Mouse (Mus musculus) thymus, adult 2 months (tissue): Measurements from ENCODE around the gene Ddx50. TPM values are rescaled to one million over a fixed set of nuclear protein-coding genes. Genes with fewer than 3 reads are reported as not detected.

Experiments
- DNase-seq: peaks from one replicate; pipeline ENCODE4 v3.0.0; 2021
- H3K27ac ChIP-seq: fragments of 200-500 bp; 2 replicates; pipeline ENCODE4 v1.5.1; 2012; ENCODE audit warnings: low read length, control low read depth; ENCODE audit not compliant: control insufficient read depth, insufficient read depth
- H3K27me3 ChIP-seq: fragments of 200-500 bp; 2 replicates; pipeline ENCODE4 v1.6.1; 2012; ENCODE audit warnings: mild to moderate bottlenecking, low read length, moderate library complexity, mixed read lengths; ENCODE audit not compliant: control insufficient read depth, insufficient read depth
- H3K36me3 ChIP-seq: fragments of 200-500 bp; 2 replicates; pipeline ENCODE4 v1.6.1; 2012; ENCODE audit warnings: mild to moderate bottlenecking, low read length, moderate library complexity; ENCODE audit not compliant: control insufficient read depth, insufficient read depth
- H3K4me1 ChIP-seq: fragments of 200-500 bp; replicated peaks from 2 replicates; pipeline ENCODE4 v1.6.1; 2012; ENCODE audit warnings: low read length; ENCODE audit not compliant: control insufficient read depth, insufficient read depth
- H3K4me3 ChIP-seq: fragments of 200-500 bp; 2 replicates; pipeline ENCODE4 v1.5.1; 2012; ENCODE audit warnings: mild to moderate bottlenecking, low read length, control low read depth, moderate library complexity; ENCODE audit not compliant: control insufficient read depth, insufficient read depth
- CTCF ChIP-seq: fragments of 200-500 bp; IDR thresholded peaks from 2 replicates; pipeline ENCODE4 v1.5.1; 2012; ENCODE audit warnings: mild to moderate bottlenecking, control low read depth, low read length, moderate library complexity, borderline replicate concordance; ENCODE audit not compliant: control insufficient read depth, poor library complexity, insufficient read depth; ENCODE audit errors: extremely low read depth
- POLR2A ChIP-seq: fragments of 200-500 bp; IDR thresholded peaks from 2 replicates; pipeline ENCODE4 v1.6.1; 2012; ENCODE audit warnings: mild to moderate bottlenecking, low read length, control low read depth, moderate library complexity; ENCODE audit not compliant: control insufficient read depth, poor library complexity, insufficient read depth; ENCODE audit errors: extremely low read depth
- WGBS: fragments of 180-500 bp; shearing (Covaris S2); methylation state at CpG from one replicate; pipeline ENCODE4 v1.1.7; 2018; 5-methylcytosine and 5-hydroxymethylcytosine counted together
- polyA plus RNA-seq: library from polyadenylated mRNA; depleted of rRNA; stranded (reverse); fragments of >200 nt; gene quantifications from 2 replicates; pipeline ENCODE4 v1.2.3, GENCODE M21; 2012; rRNA removed

Gene Ddx50
- polyA plus RNA-seq, 1 experiment, result 13.6 TPM

DNA sequence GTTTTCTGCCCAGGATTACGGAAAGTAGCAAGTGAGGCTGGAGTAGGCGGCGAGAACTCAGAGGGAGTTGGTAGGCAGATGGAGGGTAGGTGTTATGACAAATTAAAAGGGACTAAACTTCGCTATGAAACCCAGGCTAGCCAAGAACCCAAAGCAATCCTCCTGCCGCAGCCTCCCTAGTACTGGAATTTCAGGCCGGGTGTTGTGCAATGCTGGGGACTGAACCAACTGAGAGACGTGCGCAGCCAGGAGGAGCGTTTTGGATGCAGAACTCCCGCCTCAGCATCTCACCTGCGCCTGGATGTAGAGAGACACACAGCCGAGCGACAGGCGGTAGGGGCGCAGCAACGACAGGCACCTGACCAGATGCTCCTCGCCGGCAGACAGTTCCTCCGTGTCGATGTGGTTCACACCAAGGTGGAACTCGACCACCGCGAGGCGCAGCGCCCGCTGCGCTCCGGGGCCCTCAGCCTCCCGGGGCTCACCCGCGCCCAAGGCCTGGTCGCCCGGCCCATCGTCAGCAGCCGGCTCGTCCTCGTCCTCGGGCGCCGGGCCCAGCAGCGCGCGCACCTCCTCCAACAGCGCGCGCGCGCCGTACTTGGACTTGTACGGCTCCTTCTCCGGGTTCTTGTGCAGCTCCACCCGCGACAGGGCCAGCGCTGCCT, 73.2 kb downstream of the Ddx50 start:
- Histone ChIP-seq H3K27ac (no peak overlapping the region), H3K4me3 (peak overlapping the region; percentile 79), H3K27me3 (no peaks in the 10 kb centered on the region), H3K36me3 (peaks cover 25% of the 10 kb centered on the region), H3K4me1 (peaks cover 4% of the 10 kb centered on the region)
- TF ChIP-seq POLR2A, result no peak
- TF ChIP-seq CTCF, result no peak
- DNase-seq, result no peak
- 4% methylated on average over 54 of the region's 54 CpGs for WGBS

DNA sequence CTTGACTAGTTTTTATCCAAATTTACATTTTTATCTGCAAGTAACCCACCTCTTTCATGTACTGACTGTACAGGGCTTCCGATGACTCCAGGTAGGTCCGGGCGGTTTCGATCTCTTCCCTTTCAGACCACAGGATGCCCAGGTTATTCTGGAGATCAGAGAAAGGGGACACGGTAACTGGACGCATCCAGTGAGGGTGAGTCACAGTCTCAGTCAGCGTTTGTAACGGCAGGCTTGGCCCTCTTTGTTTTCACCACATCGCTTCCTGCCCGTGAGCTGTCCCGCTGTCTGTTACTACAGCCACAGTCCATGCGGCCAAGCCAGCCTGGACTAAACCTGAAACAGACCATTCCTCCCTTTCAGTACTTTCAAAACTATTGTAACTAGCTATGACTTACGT, 76.0 kb downstream of the Ddx50 start:
- H3K27ac ChIP-seq, result no peak overlapping the region
- 94% methylated on average over 13 of the region's 13 CpGs for WGBS
- TF ChIP-seq CTCF (no peak), POLR2A (no peak)
- DNase-seq, result no peak
- peaks cover 20% of the 10 kb centered on the region for H3K36me3 ChIP-seq
- H3K4me3 ChIP-seq, result no peak overlapping the region
- H3K4me1 ChIP-seq, result peaks cover 4% of the 10 kb centered on the region
- H3K27me3 ChIP-seq, result no peaks in the 10 kb centered on the region

DNA sequence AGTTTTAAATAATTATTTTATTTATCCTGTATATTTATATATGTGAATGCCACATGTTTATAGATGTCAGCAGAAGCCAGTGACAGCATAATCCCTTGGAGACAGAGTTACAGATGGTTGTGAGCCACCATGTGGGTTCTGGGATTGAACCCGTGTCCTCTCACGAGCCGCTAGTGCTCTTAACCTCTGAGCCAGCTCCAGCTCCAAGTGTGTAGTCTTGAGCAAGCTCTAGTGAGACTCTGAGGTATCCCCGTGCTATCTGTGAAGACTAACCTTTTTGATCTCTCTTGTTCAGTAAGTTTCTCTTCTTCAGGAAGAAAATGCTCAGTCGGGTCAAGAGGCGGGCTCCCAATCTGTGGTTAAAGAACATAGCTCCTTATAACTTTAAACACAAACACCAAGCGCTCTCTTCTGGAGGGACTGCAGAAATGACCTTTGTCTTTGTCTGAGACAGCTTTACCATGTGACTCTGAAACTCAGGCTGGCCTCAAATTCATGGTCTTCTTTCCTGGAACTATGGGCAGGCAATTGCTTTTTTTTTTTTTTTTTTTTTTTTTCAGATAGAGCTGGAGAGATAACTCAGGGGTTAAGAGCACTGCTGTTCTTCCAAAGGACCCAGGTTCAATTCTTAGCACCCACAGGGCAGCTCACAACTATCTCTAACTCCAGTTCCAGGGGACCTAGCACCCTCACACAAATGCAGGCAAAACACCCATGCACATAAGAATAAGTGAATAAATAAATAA, 80.7 kb downstream of the Ddx50 start:
- 70% methylated on average over 7 of the region's 7 CpGs for WGBS
- no peak for DNase-seq
- Histone ChIP-seq H3K4me3 (no peak overlapping the region), H3K36me3 (peaks cover 54% of the 10 kb centered on the region), H3K27me3 (no peaks in the 10 kb centered on the region), H3K4me1 (no peaks in the 10 kb centered on the region), H3K27ac (no peak overlapping the region)
- TF ChIP-seq POLR2A (no peak), CTCF (no peak)

DNA sequence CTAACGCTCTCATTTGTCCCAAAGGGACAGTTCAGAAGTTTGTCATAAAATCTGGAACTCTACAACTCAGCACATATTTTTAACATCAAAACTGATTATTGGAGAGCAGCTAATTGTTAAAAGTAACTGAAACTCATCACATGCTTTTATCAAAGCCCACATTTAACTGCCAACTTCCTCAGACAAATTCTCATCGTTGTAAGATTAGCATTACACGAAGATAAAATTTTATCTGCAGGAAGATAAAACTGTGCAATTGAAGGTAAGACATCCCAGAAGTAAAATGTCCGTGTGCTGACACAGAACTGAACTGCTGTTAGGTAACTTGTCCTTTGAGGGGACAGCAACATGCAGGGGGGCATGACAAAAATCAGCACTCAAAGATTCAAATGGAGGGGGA, 82.2 kb downstream of the Ddx50 start:
- Histone ChIP-seq H3K27ac (no peak overlapping the region), H3K36me3 (peaks cover 53% of the 10 kb centered on the region), H3K27me3 (no peaks in the 10 kb centered on the region), H3K4me1 (no peaks in the 10 kb centered on the region), H3K4me3 (no peak overlapping the region)
- DNase-seq, result no peak
- 67% methylated on average over 4 of the region's 4 CpGs for WGBS
- TF ChIP-seq POLR2A (no peak), CTCF (no peak)

Other genes with a start within 250 kb of the Ddx50 start
- gene Hkdc1, start 228.7 kb downstream of the Ddx50 start, polyA plus RNA-seq, result 0.15 and 0.17 TPM in 2 replicates
- gene 4930507D05Rik, start 201.7 kb downstream of the Ddx50 start, polyA plus RNA-seq, result 0.27 TPM in 1 of 2 replicates, not detected in the other
- gene Supv3l1, start 201.5 kb downstream of the Ddx50 start, polyA plus RNA-seq, result 20.1 and 21.2 TPM in 2 replicates
- 9.3 and 11.4 TPM in 2 replicates for gene Vps26a, start 164.4 kb downstream of the Ddx50 start, polyA plus RNA-seq
- gene Srgn, start 123.8 kb downstream of the Ddx50 start, polyA plus RNA-seq, result 94.3 and 107 TPM in 2 replicates
- gene Kif1bp, start 72.8 kb downstream of the Ddx50 start, polyA plus RNA-seq, result 43.4 and 45.7 TPM in 2 replicates
- 19.4 and 22.7 TPM in 2 replicates for gene Ddx21, start 48.9 kb downstream of the Ddx50 start, polyA plus RNA-seq
- 1.0 and 2.0 TPM in 2 replicates for gene Stox1, start 74.9 kb upstream of the Ddx50 start, polyA plus RNA-seq
- 171 and 180 TPM in 2 replicates for gene Ccar1, start 141.1 kb upstream of the Ddx50 start, polyA plus RNA-seq